Mouse (Mus musculus): Measurements from ENCODE around the gene 4921539E11Rik. TPM values are rescaled to one million over a fixed set of nuclear protein-coding genes. Genes with fewer than 3 reads are reported as not detected.
A peak's percentile ranks its signal among the peaks of the same experiment; 100 is the strongest.

The 4921539E11Rik gene
- polyA plus RNA-seq, 1 experiment: not detected

- H3ac ChIP-seq (ENCODE audit: control insufficient read depth, insufficient read length, low read depth): no peak overlapping the region
- H3K79me3 ChIP-seq (ENCODE audit: low read depth): no peaks in the 10 kb centered on the region
- no peak overlapping the region for H3K4me3 ChIP-seq (ENCODE audit: insufficient read depth, poor library complexity, severe bottlenecking)
- no peaks in the 10 kb centered on the region for H3K79me2 ChIP-seq (ENCODE audit: control insufficient read depth, insufficient read depth)
- peaks cover 7% of the 10 kb centered on the region for H3K36me3 ChIP-seq (ENCODE audit: control insufficient read depth, insufficient read depth)
- TF ChIP-seq MYOD1 (IDR thresholded peaks at IDR 0.05; ENCODE audit: control insufficient read depth, insufficient read length, low read depth) (no peak), MAX (IDR thresholded peaks at IDR 0.05) (no peak), CEBPB (IDR thresholded peaks at IDR 0.05; ENCODE audit: low read depth) (no peak), USF1 (IDR thresholded peaks at IDR 0.05; ENCODE audit: low read depth) (no peak), FOSL1 (IDR thresholded peaks at IDR 0.05; ENCODE audit: insufficient read depth, low read length, poor library complexity, severe bottlenecking) (no peak), MYOG (IDR thresholded peaks at IDR 0.05; ENCODE audit: control insufficient read depth, extremely low read depth, insufficient read length) (no peak), CTCF (IDR thresholded peaks at IDR 0.05; ENCODE audit: control insufficient read depth, insufficient read depth, insufficient read length) (no peak)
- H3K27me3 ChIP-seq (ENCODE audit: control insufficient read depth, insufficient read depth, insufficient read length): no peaks in the 10 kb centered on the region
Measured at GRCm38 (mm10) chr4:103321461-103321860, 30.8 kb upstream of the 4921539E11Rik start.

- no peaks in the 10 kb centered on the region for H3K27me3 ChIP-seq (ENCODE audit: control insufficient read depth, insufficient read depth, insufficient read length)
- no peak overlapping the region for H3K4me3 ChIP-seq (ENCODE audit: insufficient read depth, poor library complexity, severe bottlenecking)
- TF ChIP-seq MYOD1 (IDR thresholded peaks at IDR 0.05; ENCODE audit: control insufficient read depth, insufficient read length, low read depth): no peak
- TF ChIP-seq USF1 (IDR thresholded peaks at IDR 0.05; ENCODE audit: low read depth): no peak
- no peak for TF ChIP-seq CTCF (IDR thresholded peaks at IDR 0.05; ENCODE audit: control insufficient read depth, insufficient read depth, insufficient read length)
- no peak for TF ChIP-seq CEBPB (IDR thresholded peaks at IDR 0.05; ENCODE audit: low read depth)
- TF ChIP-seq FOSL1 (IDR thresholded peaks at IDR 0.05; ENCODE audit: insufficient read depth, low read length, poor library complexity, severe bottlenecking): no peak
- no peak for TF ChIP-seq MAX (IDR thresholded peaks at IDR 0.05)
- TF ChIP-seq MYOG (IDR thresholded peaks at IDR 0.05; ENCODE audit: control insufficient read depth, extremely low read depth, insufficient read length): no peak
- no peak overlapping the region for H3ac ChIP-seq (ENCODE audit: control insufficient read depth, insufficient read length, low read depth)
- H3K79me2 ChIP-seq (ENCODE audit: control insufficient read depth, insufficient read depth): no peaks in the 10 kb centered on the region
- no peaks in the 10 kb centered on the region for H3K79me3 ChIP-seq (ENCODE audit: low read depth)
- no peaks in the 10 kb centered on the region for H3K36me3 ChIP-seq (ENCODE audit: control insufficient read depth, insufficient read depth)
Measured at GRCm38 (mm10) chr4:103315861-103316260, 25.2 kb upstream of the 4921539E11Rik start.

- H3K4me3 ChIP-seq (ENCODE audit: insufficient read depth, poor library complexity, severe bottlenecking): peak overlapping the region; percentile 57
- no peaks in the 10 kb centered on the region for H3K27me3 ChIP-seq (ENCODE audit: control insufficient read depth, insufficient read depth, insufficient read length)
- no peaks in the 10 kb centered on the region for H3K79me3 ChIP-seq (ENCODE audit: low read depth)
- H3K79me2 ChIP-seq (ENCODE audit: control insufficient read depth, insufficient read depth): no peaks in the 10 kb centered on the region
- H3ac ChIP-seq (ENCODE audit: control insufficient read depth, insufficient read length, low read depth): peak overlapping the region; percentile 46
- TF ChIP-seq CEBPB (IDR thresholded peaks at IDR 0.05; ENCODE audit: low read depth) (no peak), MYOG (IDR thresholded peaks at IDR 0.05; ENCODE audit: control insufficient read depth, extremely low read depth, insufficient read length) (no peak), CTCF (IDR thresholded peaks at IDR 0.05; ENCODE audit: control insufficient read depth, insufficient read depth, insufficient read length) (no peak), FOSL1 (IDR thresholded peaks at IDR 0.05; ENCODE audit: insufficient read depth, low read length, poor library complexity, severe bottlenecking) (no peak), USF1 (IDR thresholded peaks at IDR 0.05; ENCODE audit: low read depth) (no peak), MAX (IDR thresholded peaks at IDR 0.05) (no peak), MYOD1 (IDR thresholded peaks at IDR 0.05; ENCODE audit: control insufficient read depth, insufficient read length, low read depth) (no peak)
- no peaks in the 10 kb centered on the region for H3K36me3 ChIP-seq (ENCODE audit: control insufficient read depth, insufficient read depth)
Measured at GRCm38 (mm10) chr4:103314526-103314910, 23.9 kb upstream of the 4921539E11Rik start.

- Histone ChIP-seq H3K36me3 (ENCODE audit: control insufficient read depth, insufficient read depth) (no peaks in the 10 kb centered on the region), H3K79me3 (ENCODE audit: low read depth) (no peaks in the 10 kb centered on the region), H3ac (ENCODE audit: control insufficient read depth, insufficient read length, low read depth) (peak within 1 kb of the TSS; percentile 63), H3K79me2 (ENCODE audit: control insufficient read depth, insufficient read depth) (no peaks in the 10 kb centered on the region), H3K27me3 (ENCODE audit: control insufficient read depth, insufficient read depth, insufficient read length) (no peaks in the 10 kb centered on the region), H3K4me3 (ENCODE audit: insufficient read depth, poor library complexity, severe bottlenecking) (peak within 1 kb of the TSS; percentile 57)
- peak; percentile 61 for TF ChIP-seq CTCF (IDR thresholded peaks at IDR 0.05; ENCODE audit: control insufficient read depth, insufficient read depth, insufficient read length)
- TF ChIP-seq MYOG (IDR thresholded peaks at IDR 0.05; ENCODE audit: control insufficient read depth, extremely low read depth, insufficient read length): no peak
Measured at GRCm38 (mm10) chr4:103313587-103314525, 23.2 kb upstream of the 4921539E11Rik start, which contains the start of gene Oma1. Oma1 (plus strand) TSS chr4:103313812.

- Histone ChIP-seq H3ac (ENCODE audit: control insufficient read depth, insufficient read length, low read depth) (no peak overlapping the region), H3K79me3 (ENCODE audit: low read depth) (no peaks in the 10 kb centered on the region), H3K27me3 (ENCODE audit: control insufficient read depth, insufficient read depth, insufficient read length) (peaks cover 9% of the 10 kb centered on the region), H3K4me3 (ENCODE audit: insufficient read depth, poor library complexity, severe bottlenecking) (no peak overlapping the region), H3K36me3 (ENCODE audit: control insufficient read depth, insufficient read depth) (no peaks in the 10 kb centered on the region), H3K79me2 (ENCODE audit: control insufficient read depth, insufficient read depth) (no peaks in the 10 kb centered on the region)
- TF ChIP-seq MYOG (IDR thresholded peaks at IDR 0.05; ENCODE audit: control insufficient read depth, extremely low read depth, insufficient read length) (no peak), MAX (IDR thresholded peaks at IDR 0.05) (no peak), CEBPB (IDR thresholded peaks at IDR 0.05; ENCODE audit: low read depth) (no peak), FOSL1 (IDR thresholded peaks at IDR 0.05; ENCODE audit: insufficient read depth, low read length, poor library complexity, severe bottlenecking) (no peak), USF1 (IDR thresholded peaks at IDR 0.05; ENCODE audit: low read depth) (no peak), CTCF (IDR thresholded peaks at IDR 0.05; ENCODE audit: control insufficient read depth, insufficient read depth, insufficient read length) (no peak), MYOD1 (IDR thresholded peaks at IDR 0.05; ENCODE audit: control insufficient read depth, insufficient read length, low read depth) (no peak)
Measured at GRCm38 (mm10) chr4:103303851-103304250, 13.2 kb upstream of the 4921539E11Rik start.
